Mouse (Mus musculus) brown adipose tissue, adult 24 weeks (tissue): ENCODE measurements around the gene Pknox1. TPM values are rescaled to one million over a fixed set of nuclear protein-coding genes. Genes with fewer than 3 reads are reported as not detected.
"Not testable (repeated sequence)": the region's sequence is repeated elsewhere in the genome, so short reads cannot be mapped to it uniquely, and the experiment has no call there.

ENCODE experiments used
- H3K27ac ChIP-seq: fragments of 200-500 bp; replicated peaks from 2 replicates; pipeline ENCODE4 v1.5.1; 2012; ENCODE audit warnings: low read depth, mild to moderate bottlenecking, low read length
- H3K4me1 ChIP-seq: fragments of 200-500 bp; 2 replicates; pipeline ENCODE4 v1.6.1; 2012; ENCODE audit warnings: low read length, mixed read lengths; ENCODE audit not compliant: control insufficient read depth, insufficient read depth, insufficient read length
- H3K4me3 ChIP-seq: fragments of 200-500 bp; 2 replicates; pipeline ENCODE4 v1.5.1; 2012; ENCODE audit warnings: low read depth, mild to moderate bottlenecking, low read length, moderate library complexity; ENCODE audit not compliant: insufficient read depth
- polyA plus RNA-seq: library from polyadenylated mRNA; stranded (reverse); fragments of >200 nt; gene quantifications from 2 replicates; pipeline ENCODE4 v1.2.4, GENCODE M21; 2012; ENCODE audit not compliant: missing spikeins, insufficient read depth, insufficient read length

Gene Pknox1
- polyA plus RNA-seq, 1 experiment: 7.0 TPM

DNA sequence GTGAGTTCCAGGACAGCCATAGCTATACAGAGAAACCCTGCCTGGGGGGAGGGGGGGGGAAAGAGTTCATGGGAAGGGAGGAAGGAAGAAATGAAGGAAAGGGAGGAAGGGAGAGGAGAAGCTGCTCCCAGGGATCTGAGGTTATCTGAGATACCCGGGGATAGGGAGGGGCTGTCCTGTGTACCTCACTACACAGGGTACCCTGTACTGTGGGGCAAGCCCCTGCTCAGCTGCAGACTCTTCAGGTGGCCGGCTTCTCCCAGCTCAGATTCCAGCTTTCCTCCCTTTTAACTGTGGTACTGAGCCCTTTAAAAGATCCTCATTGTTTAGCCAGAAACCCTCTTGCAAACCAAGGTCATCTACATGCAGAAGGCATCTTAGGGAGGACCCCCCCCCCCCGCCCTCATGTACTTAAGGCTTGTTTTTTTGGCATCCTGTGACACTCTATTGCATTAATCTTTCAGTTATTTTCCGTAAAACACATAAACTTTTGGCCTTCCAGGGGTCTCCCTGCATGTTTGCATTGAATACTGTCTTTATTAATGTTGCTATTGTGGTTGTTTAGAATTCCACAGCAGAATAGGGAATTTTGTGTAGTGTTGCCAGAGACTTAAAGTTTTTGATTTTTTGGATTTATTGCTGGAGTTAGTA, 23.6 kb upstream of the Pknox1 start:
- Histone ChIP-seq H3K27ac (no peak overlapping the region), H3K4me1 (no peaks in the 10 kb centered on the region), H3K4me3 (no peak overlapping the region)

DNA sequence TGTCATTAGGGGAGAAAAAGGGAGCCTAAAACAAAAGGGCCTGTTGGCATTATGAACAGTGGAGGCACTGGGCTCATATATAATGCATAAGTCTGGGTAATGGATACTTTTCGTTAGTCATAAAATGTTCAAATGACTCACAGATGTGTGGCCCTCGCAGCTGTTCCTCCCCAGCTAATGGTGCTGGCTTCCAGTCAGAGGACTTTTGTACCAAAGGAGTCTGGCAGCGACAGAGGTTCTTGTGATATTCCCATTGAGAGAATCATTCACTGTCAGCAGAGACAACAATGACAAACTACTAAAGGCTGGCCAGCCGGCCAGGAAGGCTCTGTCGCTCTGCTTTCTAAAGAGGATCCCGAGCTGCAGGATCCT, 23.1 kb upstream of the Pknox1 start:
- Histone ChIP-seq H3K27ac (no peak overlapping the region), H3K4me1 (no peaks in the 10 kb centered on the region)

DNA sequence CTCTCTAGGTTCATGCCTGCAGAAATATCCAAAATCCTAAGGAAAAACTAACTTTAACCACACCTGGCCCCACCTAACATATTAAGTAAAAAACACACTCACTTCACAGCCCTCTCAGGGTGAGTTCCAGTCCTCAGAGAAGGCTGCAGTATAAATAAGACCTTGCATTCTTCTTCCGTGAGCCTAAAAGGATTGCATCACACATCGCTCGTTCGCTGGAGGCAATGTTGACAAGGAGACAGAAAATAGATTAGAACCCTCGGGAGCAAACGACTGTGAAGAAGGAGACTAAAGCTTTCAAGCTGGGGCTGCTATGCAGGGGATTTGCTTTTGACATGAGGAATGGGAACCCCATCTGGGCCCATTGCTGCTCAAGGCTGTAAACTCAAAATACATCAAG, 21.0 kb upstream of the Pknox1 start:
- Histone ChIP-seq H3K27ac (no peak overlapping the region), H3K4me1 (no peaks in the 10 kb centered on the region), H3K4me3 (no peak overlapping the region)

More for the DNA sequence above, 23.1 kb upstream of the Pknox1 start:
- H3K4me3 ChIP-seq: no peak overlapping the region

DNA sequence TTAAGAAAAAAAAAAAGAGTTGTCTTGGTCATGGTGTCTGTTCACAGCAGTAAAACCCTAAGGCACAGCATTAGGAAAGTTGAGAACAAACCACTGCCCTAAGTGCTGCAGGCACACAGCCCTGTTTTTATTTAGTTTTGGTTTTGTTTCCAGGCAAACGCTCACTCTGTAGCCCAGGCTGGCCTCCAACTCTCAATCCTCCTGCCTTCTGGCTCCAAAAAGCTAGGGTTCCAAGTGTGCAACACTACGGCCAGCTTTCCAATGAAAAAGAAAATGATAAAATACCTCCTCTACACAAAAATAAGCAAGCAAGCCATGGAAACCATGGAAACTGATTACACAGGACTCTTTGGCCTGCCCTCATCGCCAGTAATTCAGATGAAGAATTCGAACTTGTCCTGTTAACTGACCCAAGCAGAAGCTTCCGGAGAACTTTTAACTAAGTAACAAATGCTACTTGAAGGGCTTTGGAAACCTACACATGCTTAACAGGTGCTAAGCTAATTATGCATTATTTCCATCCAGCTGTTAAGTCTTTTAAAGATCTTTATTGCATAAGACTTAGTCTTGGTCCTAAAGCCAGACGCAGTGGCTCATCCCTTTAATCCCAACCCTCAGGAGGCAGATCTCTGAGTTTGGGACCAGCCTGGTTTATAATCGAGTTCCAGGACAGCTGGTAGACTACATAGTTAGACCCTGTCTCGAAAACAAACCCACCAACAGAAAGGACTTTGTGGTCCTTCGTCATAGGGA, 17.9 kb upstream of the Pknox1 start:
- H3K27ac ChIP-seq: no peak overlapping the region
- no peaks in the 10 kb centered on the region for H3K4me1 ChIP-seq
- no peak overlapping the region for H3K4me3 ChIP-seq

DNA sequence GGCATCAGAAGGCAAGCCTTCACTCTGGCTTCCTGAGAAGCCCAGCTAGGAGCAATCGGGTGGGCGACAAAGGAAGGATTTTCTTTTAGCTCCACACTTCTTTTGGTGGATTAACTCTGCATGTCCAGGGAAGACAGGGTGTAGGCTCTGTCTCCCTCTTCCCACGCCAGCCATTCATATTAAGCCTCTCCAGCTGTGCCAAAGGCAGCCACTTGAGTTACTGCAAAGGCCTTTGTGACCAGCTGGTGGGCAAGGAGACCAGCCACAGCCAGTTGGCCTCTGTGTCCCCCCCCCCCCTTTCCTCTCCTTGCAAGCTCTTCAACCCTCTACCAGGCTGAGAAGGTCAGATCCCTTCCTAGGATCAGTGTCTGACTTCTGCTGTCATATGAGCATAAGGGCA, 16.6 kb upstream of the Pknox1 start:
- Histone ChIP-seq H3K27ac (no peak overlapping the region), H3K4me3 (no peak overlapping the region), H3K4me1 (no peaks in the 10 kb centered on the region)

DNA sequence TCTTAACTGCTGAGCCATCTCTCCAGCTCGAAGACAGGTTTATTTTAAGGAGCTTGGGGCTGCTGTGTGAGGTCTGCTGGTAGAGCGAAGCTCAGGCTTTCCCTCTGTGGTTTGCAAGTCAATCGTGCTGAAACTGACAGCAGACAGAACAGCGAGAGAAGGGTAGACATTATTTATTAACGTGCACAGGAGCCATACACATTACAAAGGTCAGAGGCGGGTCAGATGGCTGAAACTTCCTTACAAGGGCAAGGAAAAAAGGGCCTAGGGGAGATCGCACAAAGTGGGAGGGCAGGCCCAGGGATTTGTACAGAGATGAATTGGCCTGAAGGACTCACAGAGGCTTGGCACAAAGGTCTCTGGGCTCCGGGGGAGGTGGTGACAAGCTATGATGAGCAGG, 15.1 kb upstream of the Pknox1 start:
- Histone ChIP-seq H3K27ac (no peak overlapping the region), H3K4me1 (no peaks in the 10 kb centered on the region), H3K4me3 (no peak overlapping the region)

DNA sequence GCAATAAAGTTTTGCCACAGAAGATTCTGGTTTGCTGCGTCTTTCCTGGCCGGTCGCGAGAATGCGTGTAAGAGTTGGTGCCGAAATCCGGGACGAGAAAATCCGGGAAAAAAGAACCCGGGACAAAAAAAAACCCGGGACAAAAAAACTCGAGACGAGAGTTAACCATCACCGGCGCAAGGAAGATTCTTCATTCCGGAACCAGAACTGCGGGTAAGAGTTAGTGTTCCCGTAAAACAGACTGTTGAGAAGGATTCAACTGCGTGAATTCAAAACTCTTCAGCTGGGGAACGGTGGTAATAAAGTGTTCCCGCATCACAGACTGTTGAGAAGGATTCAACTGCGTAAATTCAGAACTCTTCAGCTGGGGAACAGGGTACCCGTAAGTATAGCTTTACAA, 11.9 kb upstream of the Pknox1 start:
- H3K4me3 ChIP-seq, H3K4me1 ChIP-seq, H3K27ac ChIP-seq: not testable (repeated sequence)

DNA sequence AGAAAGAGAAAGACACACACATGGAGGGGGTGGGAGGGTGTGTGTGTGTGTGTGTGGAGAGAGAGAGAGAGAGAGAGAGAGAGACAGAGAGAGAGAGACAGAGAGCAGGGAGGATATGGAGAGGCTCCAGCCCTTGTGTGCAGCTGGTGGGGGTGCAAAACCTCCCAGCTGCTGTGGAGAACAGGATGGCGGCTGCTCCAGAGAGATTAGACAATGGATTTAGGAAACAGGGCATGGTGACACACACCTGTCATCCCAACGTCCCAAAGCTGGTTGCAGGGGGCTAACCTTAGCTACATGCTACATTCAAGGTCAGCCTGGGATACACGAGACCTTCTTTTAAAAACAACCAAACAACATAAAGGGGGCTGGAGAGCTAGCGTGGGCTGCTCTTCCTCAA, 8.3 kb upstream of the Pknox1 start:
- Histone ChIP-seq H3K4me3 (no peak overlapping the region), H3K4me1 (no peaks in the 10 kb centered on the region; the same call in 1 of the 2 replicates), H3K27ac (no peak overlapping the region)

DNA sequence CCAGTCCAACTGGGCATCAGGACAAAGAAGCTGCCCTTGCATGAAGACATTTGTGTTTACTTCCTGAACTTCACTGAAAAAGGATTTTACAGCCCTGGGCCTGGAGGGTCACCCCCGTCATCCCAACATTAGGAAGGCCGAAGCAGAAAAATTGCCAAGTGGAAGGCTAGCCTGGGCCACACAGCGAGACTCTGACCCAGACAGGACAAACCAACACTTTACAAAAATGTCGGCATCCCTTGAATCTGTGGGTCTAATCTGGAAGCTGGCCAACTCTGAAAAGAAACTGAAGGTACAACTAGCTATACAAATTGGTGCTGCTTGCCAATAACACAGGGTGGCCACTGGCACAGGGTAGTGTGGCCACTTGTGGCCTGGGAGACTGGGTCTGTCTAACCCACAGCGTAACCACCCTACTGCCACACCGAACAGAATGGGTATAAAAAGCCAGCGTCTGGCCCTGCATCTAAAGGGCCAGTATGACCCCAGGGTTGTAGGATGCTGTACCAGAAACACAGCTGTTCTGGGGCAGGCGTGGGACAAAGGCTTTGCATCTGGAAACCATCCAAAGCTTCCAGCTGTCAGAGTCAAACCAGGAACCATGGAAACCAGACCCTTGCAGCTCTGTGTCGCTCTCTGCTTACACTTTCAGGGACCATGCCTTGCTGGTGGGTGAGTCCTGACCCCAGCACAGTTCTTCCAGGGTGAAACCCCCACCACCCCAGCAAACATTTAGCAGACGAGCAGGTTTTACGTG, 7.2 kb upstream of the Pknox1 start:
- Histone ChIP-seq H3K4me1 (no peaks in the 10 kb centered on the region; the same call in 1 of the 2 replicates), H3K27ac (0 out of 2 replicates have a peak overlapping the region, but pooled peaks have one; percentile 1), H3K4me3 (peak overlapping the region; percentile 13)

DNA sequence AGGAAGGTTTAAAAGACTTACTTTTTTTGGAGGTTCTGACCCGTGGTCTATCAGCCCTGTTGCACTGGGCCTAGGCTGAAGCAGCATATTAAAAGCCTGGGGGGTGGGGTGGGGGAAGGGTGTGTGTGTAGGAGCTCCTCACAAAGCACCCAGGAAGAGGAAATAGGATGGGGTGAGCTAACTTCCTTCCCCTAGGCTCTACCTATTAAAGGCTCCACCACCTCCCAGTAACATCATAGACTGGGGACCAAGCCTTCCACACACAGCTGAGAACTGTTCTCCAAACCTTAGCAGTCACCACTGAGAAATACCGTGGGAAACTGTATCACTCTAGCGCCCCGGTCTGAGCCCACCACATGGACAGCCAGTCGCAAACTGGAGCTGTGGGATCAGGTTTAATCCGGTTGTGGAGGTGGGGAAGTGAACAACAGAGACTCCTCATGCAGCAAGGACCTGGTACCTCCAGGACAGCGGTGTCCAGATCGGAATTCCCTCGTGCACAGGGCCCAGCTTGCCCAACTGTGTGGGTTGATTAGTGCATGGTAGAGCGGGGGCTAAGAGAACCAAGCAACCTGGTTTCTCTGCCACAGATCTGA, 6.5 kb upstream of the Pknox1 start:
- Histone ChIP-seq H3K27ac (0 out of 2 replicates have a peak overlapping the region, but pooled peaks have one; percentile 11), H3K4me1 (no peaks in the 10 kb centered on the region; the same call in 1 of the 2 replicates), H3K4me3 (peak overlapping the region; percentile 13)

DNA sequence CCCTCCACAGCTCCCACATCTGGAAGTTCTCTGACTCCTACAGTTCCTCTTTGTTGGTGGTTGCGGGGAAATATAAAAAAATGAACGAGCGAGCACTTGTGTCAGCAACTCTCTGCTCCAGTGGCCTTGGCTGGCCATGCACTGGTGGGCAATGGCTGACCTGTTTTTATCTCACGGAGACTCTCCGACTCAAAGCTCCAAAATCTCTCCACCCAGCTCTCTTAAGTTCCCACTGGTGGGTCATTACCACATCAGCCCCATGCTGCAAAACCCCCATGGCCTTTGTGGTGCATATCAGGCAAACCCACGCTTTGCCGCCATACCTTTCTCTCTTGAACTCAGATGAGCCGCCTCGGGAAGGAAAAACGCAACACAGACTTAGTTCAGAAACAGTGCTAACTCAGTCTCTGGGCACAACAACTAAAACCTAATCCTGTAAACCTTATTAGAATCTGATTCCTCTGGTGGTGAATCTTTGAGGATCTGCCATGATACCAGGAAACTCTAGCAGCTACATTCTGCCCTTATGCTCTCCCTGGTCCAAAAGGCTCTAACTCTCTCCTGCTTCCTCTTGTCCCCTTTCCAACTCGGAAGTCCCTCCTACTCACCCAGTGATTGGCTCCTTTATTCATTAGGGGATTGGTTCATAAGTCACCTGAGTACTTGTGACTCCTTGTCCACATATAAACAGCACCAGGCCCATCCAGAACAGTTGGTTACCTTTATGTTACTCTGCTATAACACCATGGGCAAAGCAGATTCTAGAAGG, 5.3 kb upstream of the Pknox1 start:
- Histone ChIP-seq H3K27ac (no peak overlapping the region), H3K4me1 (no peaks in the 10 kb centered on the region; the same call in 1 of the 2 replicates), H3K4me3 (no peak overlapping the region)

DNA sequence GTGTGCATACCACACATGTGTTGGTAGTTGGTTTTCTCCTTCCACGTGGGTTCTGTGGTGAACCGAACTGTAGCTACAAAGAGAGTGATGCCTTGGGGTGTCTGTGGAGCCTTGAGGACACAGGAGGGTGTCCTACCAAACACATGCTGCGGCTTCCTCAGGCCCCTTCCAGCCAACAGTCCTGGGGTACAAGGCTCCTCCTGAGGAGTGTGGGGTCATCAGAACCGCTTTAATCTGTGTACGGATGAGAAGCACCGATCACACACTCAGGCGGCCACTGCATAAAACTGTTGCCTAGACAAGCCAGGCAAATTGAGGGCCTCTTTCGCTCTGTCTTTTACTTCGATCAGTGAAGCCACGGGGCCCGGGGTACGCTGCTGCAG, 911 bp upstream of the Pknox1 start:
- H3K4me3 ChIP-seq: peak overlapping the region; percentile 86
- H3K4me1 ChIP-seq: peaks cover 17% of the 10 kb centered on the region
- H3K27ac ChIP-seq: peak overlapping the region; percentile 98

DNA sequence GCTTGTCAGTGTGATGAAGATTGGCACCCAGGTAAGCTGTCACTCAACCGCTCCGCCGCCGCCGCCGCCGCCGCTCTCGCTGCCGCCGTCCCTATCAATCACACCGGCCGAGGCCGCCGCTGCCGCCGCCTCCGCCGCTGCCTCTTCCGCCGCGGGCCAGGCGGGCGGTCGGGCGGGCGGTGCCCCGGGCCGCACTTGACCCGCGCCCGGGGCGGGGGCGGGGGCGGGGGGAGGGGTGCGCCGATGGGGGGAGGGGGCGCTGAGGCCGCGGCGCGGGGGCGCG, 265 bp downstream of the Pknox1 start:
- Histone ChIP-seq H3K4me3 (peak overlapping the region; percentile 97), H3K4me1 (peaks cover 17% of the 10 kb centered on the region), H3K27ac (no peak overlapping the region)

DNA sequence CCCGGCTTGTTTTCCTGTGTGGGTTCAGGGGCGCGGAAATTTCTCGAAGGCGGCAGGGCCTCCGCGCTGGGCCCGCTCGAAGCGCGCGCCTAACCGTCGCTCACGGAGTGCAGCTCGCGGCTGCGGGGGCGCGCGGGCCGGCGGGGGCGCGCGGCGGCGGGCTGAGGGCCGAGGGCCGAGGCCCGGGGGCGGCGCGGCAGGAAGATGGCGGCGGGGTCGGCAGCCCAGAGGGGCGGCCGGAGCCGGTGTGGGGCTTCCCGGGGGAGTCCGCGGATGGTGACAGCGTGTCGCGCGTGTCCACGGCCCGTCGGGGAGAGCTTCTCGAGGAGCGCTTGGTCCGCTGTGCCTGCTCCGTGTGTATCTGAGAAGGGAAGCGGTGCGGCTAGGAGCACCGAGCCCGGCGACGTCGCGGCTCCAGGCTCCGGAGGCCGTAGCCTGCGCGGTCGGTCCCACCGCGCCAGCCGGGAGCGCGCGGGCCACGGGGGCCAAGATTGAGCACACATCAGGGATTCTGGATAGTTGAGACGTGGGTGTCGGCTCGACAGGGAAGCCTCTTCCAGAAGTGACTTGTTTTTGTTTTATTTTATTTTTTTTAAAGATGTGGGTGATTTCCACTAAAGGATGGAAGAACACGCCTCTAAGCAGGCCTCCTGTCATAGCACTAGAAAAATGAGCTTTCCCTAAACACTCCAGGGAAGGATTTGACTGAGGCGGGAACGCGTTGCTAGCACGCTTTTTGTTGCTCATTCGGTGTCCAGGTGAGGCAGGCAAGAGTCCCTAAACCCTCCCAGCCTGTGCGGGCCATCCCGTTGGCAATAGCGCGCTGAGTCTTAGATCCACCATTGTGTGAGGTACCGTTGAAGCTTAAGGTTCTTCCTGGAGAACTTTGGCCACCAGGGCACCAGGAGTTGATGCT, 865 bp downstream of the Pknox1 start:
- Histone ChIP-seq H3K27ac (peak overlapping the region; percentile 65; the same call in 1 of the 2 replicates), H3K4me1 (peaks cover 17% of the 10 kb centered on the region), H3K4me3 (peak overlapping the region; percentile 97)
